Mouse (Mus musculus): ENCODE measurements around the gene Rab3il1. TPM values are rescaled to one million over a fixed set of nuclear protein-coding genes. Genes with fewer than 3 reads are reported as not detected.

Gene Rab3il1
- polyA plus RNA-seq (2015; fragmentation: Nextera tagmentation; extraction: Ambion mirVana): 20.7 and 22.3 TPM in 2 replicates

DNA sequence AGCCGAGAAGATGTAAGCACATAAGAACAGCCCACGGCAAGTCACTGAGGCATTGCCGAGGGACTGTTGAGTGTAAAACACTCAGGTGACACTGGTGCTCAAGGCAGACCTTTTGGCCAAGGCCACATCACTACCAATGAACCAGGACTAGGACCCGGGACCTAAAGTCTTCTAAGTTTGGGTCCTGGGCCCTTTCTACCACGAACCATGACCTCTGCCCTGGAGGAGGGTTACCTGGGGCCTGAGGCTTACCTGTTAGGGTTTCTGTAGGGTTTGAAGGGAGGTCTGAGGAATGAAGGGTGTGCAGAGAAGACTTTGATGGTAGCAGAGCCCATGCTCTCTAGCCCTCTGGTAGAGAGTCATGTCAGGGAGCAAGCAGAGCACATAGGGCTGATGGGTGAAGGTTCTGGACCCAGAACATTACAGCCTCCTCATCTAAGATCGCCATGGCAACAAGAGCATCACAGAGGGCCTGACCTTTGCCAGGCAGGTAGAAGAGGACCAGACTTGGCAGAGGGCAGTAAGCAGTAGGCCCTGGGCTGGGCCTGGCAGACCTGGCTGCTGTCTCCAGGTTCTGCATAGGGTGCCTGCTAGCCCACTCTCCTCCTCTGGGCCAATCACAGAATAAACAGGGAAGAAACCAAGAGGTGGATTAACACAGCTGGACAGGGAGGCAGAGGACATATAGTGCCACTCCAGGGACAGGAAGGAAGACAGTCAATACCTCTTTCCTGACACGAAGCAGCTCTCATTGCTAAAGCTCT, at the start of gene Rab3il1, which contains the start of gene Best1:
TSS of gene Rab3il1 (plus strand) at position 464 of the 764 bp plus-strand sequence.
TSS of gene Best1 (minus strand) at position 428 of the 764 bp plus-strand sequence.
- Histone ChIP-seq H3K9me3 (no peaks in the 10 kb centered on the region), H3K36me3 (no peaks in the 10 kb centered on the region), H3K27ac (replicated peaks) (no peak within 1 kb of the TSS), H3K4me3 (no peak within 1 kb of the TSS), H3K4me1 (replicated peaks) (no peaks in the 10 kb centered on the region), H3K27me3 (no peaks in the 10 kb centered on the region), H3K9ac (no peak within 1 kb of the TSS), H3K4me2 (no peak within 1 kb of the TSS)
- 81% methylated on average over 7 of the region's 7 CpGs for WGBS
- no peak for ATAC-seq (ENCODE audit: low FRiP score, low read depth)

DNA sequence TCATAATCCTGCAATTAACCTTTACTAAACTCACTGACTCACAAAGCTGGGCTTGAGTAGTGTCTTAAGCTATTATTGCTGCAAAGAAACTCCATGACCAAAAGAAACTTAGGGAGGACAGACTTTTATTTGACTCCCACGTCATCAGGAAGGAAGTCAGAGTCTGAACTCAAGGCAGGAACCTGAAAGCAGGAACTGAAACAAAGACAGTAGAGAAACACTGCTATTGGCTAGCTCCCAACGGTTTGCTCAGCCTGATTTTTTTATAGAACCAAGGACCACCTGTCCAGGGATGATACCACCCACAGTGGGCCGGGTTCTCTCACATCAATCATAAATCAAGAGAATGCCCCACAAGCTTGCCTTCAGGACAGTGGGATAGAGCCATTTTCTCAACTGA, 49.1 kb upstream of the Rab3il1 start:
- Histone ChIP-seq H3K4me1 (replicated peaks) (peaks cover 11% of the 10 kb centered on the region), H3K36me3 (no peaks in the 10 kb centered on the region), H3K4me2 (no peak overlapping the region), H3K9ac (no peak overlapping the region), H3K4me3 (no peak overlapping the region), H3K27ac (replicated peaks) (no peak overlapping the region), H3K27me3 (no peaks in the 10 kb centered on the region), H3K9me3 (no peaks in the 10 kb centered on the region)
- 80% methylated on average over 3 of the region's 3 CpGs for WGBS
- no peak for ATAC-seq (ENCODE audit: low FRiP score, low read depth)

DNA sequence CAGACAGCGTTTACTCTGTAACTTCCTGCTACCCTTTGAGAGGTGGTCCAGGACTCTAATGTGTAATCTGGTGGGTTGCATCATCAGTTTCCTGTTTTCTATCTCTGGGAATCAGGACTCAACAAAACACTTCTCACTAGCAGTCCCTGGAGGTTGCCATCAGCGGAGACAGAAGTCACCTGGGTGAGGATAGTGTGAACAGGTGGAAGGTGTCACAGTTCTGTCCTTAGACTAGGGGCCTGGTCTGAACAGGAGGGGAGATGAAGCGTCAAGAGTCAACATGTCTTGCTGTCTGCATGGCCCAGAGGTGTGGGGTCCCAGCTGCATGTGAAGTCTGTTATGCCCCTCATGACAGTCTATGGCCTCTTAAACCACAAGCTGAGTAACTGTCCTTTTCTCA, 48.6 kb upstream of the Rab3il1 start:
- H3K36me3 ChIP-seq: no peaks in the 10 kb centered on the region
- H3K9ac ChIP-seq: no peak overlapping the region
- H3K27ac ChIP-seq (replicated peaks): no peak overlapping the region
- no peaks in the 10 kb centered on the region for H3K27me3 ChIP-seq
- H3K9me3 ChIP-seq: no peaks in the 10 kb centered on the region
- H3K4me2 ChIP-seq: no peak overlapping the region
- H3K4me3 ChIP-seq: no peak overlapping the region
- WGBS: 89% methylated on average over 3 of the region's 3 CpGs
- peaks cover 11% of the 10 kb centered on the region for H3K4me1 ChIP-seq (replicated peaks)
- ATAC-seq (ENCODE audit: low FRiP score, low read depth): no peak

DNA sequence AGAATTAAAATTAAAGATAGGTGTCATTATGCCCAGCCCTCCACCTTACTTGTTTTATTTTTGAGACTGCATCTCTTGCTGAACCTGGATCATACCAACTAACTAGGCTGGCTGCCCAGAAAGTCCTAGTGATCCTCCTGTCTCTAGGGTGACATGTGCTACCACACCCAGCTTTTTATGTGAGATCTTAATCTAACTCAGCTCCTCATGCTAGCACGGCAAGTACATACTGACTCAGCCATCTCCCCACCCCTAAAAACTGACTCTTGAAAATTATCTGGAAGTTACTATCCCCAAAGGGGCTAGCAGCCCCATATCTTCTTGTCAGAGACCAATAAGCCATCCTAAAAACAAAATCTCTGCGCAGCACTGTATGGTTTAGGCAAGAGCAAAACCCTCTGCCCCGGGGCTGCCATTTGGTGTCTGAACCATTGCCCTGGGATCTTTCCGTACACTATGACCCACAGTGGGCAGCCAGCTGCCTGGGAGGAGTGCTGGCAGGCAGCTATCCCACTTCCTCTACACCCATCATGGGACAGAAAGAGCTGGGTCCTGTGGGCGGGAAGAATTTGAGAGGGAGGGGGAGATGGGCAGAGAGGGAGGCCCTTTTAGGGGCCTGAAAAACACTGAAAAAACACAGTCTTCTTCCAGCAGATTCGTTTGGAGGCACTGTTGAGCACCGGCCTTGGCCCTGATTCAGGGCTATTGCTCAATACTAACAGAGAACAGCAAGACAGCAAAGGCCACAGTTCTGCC, 47.2 kb upstream of the Rab3il1 start:
- Histone ChIP-seq H3K9me3 (no peaks in the 10 kb centered on the region), H3K4me3 (no peak overlapping the region), H3K9ac (no peak overlapping the region), H3K36me3 (no peaks in the 10 kb centered on the region), H3K4me1 (replicated peaks) (peaks cover 11% of the 10 kb centered on the region), H3K27ac (replicated peaks) (peak overlapping the region; percentile 66), H3K27me3 (no peaks in the 10 kb centered on the region), H3K4me2 (peak overlapping the region; percentile 13; the same call in 1 of the 2 replicates)
- WGBS: 44% methylated on average over 7 of the region's 7 CpGs
- ATAC-seq (ENCODE audit: low FRiP score, low read depth): peak; percentile 66; the same call in 1 of the 2 replicates

DNA sequence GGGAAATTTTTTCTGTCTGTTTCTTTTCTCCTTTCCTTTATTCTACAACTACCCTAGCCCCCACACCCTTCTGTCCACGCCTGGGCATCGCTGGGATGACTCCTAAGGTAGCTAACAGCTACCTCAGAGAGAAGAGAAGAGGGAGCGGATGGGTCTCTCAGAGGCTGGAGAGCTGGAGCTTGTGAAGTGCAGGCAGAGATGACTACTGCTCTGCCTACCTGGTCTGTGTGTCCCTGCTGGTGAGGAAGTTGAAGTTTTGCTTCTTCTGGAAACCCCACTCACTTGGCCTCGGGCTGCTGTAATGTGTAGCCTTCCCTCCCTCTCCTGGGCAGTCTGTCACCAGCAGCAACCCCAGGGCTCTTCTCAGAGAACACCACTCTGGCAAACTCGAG, 46.7 kb upstream of the Rab3il1 start:
- H3K4me1 ChIP-seq (replicated peaks): peaks cover 11% of the 10 kb centered on the region
- H3K9ac ChIP-seq: no peak overlapping the region
- H3K36me3 ChIP-seq: no peaks in the 10 kb centered on the region
- H3K4me2 ChIP-seq: peak overlapping the region; percentile 13; the same call in 1 of the 2 replicates
- H3K4me3 ChIP-seq: no peak overlapping the region
- WGBS: 48% methylated on average over 5 of the region's 5 CpGs
- H3K9me3 ChIP-seq: no peaks in the 10 kb centered on the region
- no peak for ATAC-seq (ENCODE audit: low FRiP score, low read depth)
- H3K27ac ChIP-seq (replicated peaks): peak overlapping the region; percentile 66; the same call in 1 of the 2 replicates
- no peaks in the 10 kb centered on the region for H3K27me3 ChIP-seq

DNA sequence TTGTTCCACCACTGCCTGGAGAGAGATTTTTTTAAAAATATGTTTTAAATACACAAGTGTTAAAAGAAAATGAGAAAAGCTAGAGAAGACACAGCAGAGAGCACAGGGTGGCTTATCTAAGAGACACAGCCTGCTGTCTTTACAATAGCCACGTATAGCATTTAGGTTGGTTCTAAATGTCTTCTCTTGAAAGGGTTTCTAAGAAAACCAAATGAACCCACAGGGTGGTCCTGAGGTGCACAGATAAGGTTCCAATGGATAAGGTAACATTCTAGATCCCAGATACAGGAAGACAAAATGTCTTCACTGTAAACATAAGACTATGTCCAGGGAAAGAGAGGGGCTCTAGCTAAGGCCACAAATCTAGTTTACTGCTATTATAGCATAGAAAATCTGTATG, 46.0 kb upstream of the Rab3il1 start:
- no peaks in the 10 kb centered on the region for H3K9me3 ChIP-seq
- H3K4me2 ChIP-seq: no peak overlapping the region
- H3K27ac ChIP-seq (replicated peaks): no peak overlapping the region
- no peak overlapping the region for H3K9ac ChIP-seq
- H3K4me3 ChIP-seq: no peak overlapping the region
- H3K4me1 ChIP-seq (replicated peaks): peaks cover 11% of the 10 kb centered on the region
- no peak for ATAC-seq (ENCODE audit: low FRiP score, low read depth)
- 81% methylated on average over 1 of the region's 1 CpGs for WGBS
- no peaks in the 10 kb centered on the region for H3K27me3 ChIP-seq
- H3K36me3 ChIP-seq: no peaks in the 10 kb centered on the region

DNA sequence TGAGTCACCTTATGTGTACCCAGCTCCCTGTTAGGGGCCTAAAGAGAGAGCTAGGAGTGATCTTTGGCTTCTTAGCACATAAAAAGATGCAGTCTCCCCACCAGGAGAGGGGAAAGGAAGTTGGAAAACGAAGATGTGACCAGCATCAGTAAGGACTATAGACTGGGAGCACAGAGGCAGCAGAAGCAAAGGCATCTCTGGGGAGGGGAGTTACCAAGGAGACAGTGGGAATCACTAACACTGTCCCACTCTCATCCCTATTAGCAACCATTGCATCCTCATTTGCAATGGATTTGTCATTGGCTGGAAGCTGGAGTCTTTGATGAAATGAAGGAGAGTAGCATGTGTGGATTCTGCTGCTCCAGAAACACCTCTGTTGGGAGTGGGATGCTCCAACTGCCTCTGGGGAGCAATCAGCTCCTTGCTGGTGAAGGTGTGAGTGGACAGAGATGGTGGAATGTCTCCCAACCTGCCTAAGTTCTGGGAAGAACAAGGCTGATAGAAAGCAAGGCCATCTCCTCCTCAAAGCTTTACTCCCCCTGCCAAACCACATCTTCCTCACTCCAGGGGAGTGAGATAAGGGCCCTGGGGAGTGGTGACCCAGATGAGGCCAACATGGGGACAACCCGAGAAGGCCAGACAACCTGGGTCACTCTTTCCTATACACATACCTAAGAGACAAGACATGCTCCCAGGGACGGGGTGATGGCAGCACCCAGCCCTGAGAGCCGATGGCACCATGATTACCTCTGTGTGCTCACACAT, 44.7 kb upstream of the Rab3il1 start:
- Histone ChIP-seq H3K36me3 (no peaks in the 10 kb centered on the region), H3K9ac (no peak overlapping the region), H3K27ac (replicated peaks) (no peak overlapping the region), H3K4me2 (no peak overlapping the region), H3K4me1 (replicated peaks) (peaks cover 11% of the 10 kb centered on the region), H3K9me3 (no peaks in the 10 kb centered on the region), H3K27me3 (no peaks in the 10 kb centered on the region), H3K4me3 (no peak overlapping the region)
- ATAC-seq (ENCODE audit: low FRiP score, low read depth): no peak
- WGBS: 76% methylated on average over 4 of the region's 4 CpGs

DNA sequence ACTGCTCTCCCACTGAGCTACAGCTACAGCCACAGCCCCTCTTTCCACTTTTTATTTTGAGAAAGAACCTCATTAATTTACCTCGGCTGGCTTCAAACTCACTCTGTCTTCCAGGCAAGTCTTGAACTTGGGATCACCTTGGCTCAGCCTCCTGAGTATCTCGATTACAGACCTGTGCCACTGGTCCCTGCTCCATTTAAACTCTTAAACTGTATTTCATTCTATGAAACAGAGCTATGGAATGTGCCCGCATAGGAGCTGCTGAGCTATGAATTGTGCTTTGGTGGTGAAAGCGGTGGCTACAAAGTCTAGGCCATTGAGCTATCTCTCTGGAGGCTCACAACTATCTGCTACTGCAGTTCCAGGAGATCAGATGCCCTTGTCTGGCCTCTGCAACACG, 43.5 kb upstream of the Rab3il1 start:
- 89% methylated on average over 5 of the region's 5 CpGs for WGBS
- Histone ChIP-seq H3K9ac (no peak overlapping the region), H3K4me2 (no peak overlapping the region), H3K27ac (replicated peaks) (no peak overlapping the region), H3K36me3 (no peaks in the 10 kb centered on the region), H3K9me3 (no peaks in the 10 kb centered on the region), H3K4me1 (replicated peaks) (peaks cover 11% of the 10 kb centered on the region), H3K4me3 (no peak overlapping the region), H3K27me3 (no peaks in the 10 kb centered on the region)
- ATAC-seq (ENCODE audit: low FRiP score, low read depth): no peak

DNA sequence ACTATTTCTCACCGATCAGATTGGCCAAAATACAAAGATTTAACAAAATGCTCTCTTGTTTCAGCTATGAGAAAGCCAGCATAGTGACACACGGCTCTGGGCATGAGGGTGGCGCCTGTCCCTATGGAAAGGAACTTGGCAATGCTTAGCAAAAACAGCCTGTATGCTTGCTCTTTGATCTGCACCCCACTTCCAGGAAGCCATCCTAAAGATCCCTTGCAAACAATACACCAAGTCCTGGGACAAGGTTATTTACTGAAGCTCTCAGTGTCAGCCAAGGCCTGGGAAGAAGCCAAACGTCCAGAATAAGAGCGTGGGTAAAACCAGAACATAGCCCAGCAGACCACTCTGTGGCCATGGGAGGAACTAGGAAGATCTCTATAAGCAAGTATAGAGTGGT, 40.7 kb upstream of the Rab3il1 start:
- H3K4me2 ChIP-seq: no peak overlapping the region
- no peaks in the 10 kb centered on the region for H3K4me1 ChIP-seq (replicated peaks)
- H3K9ac ChIP-seq: no peak overlapping the region
- no peaks in the 10 kb centered on the region for H3K9me3 ChIP-seq
- H3K27me3 ChIP-seq: no peaks in the 10 kb centered on the region
- 72% methylated on average over 5 of the region's 5 CpGs for WGBS
- no peak overlapping the region for H3K4me3 ChIP-seq
- no peak for ATAC-seq (ENCODE audit: low FRiP score, low read depth)
- H3K36me3 ChIP-seq: no peaks in the 10 kb centered on the region
- no peak overlapping the region for H3K27ac ChIP-seq (replicated peaks)

DNA sequence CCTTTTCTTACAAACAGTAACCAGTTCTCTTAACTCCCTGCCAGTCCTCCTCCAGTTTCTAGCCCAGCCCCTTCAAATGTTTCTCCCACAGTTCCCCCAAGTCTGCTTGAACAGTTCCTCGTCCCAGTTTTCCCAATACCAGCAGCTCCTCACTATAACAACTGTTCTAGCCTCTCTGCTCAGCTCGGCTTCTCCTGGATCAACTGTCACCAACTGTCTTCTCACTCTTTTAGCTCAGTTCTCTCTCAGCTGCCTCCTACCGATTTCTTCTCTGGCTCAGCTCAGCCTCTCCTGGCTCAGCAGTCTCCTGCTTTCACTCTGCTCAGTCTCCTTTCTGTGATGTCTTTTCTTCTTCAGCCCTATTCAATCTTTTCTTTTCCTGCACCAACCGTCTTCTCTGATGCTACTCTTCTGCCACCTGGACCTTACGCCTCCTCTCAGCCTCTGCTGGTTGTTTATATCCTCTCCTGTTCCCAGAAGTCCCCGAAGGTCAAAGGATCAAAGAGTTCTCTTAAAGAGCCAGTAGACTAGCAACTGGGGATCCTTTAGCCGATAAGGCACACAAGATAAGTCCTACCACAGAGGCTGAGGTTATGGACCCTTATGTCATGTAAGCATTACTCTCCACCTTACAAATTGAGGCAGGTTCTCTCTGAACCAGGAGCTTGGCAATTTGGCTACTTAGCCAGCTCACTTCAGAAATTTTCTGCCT, 37.1 kb upstream of the Rab3il1 start:
- Histone ChIP-seq H3K9ac (no peak overlapping the region), H3K4me1 (replicated peaks) (no peaks in the 10 kb centered on the region), H3K27ac (replicated peaks) (no peak overlapping the region), H3K9me3 (no peaks in the 10 kb centered on the region), H3K27me3 (no peaks in the 10 kb centered on the region), H3K4me2 (no peak overlapping the region), H3K36me3 (no peaks in the 10 kb centered on the region), H3K4me3 (no peak overlapping the region)
- 29% methylated on average over 7 of the region's 7 CpGs for WGBS
- ATAC-seq (ENCODE audit: low FRiP score, low read depth): no peak

DNA sequence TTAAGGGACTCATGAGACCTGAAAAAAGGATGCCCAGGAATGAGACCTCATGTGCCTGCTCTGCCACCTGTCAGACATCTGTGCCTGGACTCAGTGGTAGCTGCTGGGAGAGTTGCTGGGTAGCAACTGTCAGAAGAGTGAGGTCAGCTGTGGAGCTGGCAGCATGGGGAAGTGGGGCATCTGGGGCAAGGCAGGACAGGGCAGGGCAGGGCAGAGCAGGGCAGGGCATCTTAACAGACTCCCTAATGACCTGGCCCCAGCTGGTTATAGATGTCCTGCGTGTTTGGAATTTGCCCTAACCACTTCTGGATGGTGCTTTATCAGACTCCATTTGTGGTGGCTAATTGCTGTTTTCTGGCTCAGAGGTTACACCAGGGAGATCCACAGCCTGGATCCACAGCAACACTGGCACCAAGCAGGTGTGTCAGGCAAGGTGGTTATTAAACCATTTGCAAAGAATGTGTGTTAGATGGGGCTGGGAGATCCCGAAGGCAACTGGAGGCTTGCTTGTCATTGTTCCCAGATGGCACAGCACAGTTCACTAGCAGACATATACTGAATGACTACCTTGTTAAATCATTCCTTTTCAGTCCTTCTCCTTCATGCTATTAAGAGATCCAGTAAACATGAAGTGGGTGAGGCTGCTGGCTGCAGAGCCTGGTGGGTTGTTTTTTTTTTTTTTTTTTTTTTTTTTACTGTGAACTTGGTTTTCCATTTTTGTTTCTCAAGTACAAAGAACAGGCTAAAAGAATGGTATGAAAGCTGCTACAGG, 35.2 kb upstream of the Rab3il1 start:
- Histone ChIP-seq H3K4me2 (no peak overlapping the region), H3K4me1 (replicated peaks) (no peaks in the 10 kb centered on the region), H3K9me3 (no peaks in the 10 kb centered on the region), H3K27ac (replicated peaks) (no peak overlapping the region), H3K4me3 (no peak overlapping the region), H3K9ac (no peak overlapping the region), H3K36me3 (no peaks in the 10 kb centered on the region), H3K27me3 (no peaks in the 10 kb centered on the region)
- 61% methylated on average over 2 of the region's 2 CpGs for WGBS
- ATAC-seq (ENCODE audit: low FRiP score, low read depth): no peak
